Mouse (Mus musculus) embryo, embryonic 10 days (tissue): ENCODE data around the gene Prcd.
A peak's percentile ranks its signal among the peaks of the same experiment; 100 is the strongest.

ENCODE experiments used
- DNase-seq: peaks from one replicate; pipeline ENCODE4 v3.0.0-alpha.2; 2015; ENCODE audit warnings: low spot score

Gene Prcd

DNA sequence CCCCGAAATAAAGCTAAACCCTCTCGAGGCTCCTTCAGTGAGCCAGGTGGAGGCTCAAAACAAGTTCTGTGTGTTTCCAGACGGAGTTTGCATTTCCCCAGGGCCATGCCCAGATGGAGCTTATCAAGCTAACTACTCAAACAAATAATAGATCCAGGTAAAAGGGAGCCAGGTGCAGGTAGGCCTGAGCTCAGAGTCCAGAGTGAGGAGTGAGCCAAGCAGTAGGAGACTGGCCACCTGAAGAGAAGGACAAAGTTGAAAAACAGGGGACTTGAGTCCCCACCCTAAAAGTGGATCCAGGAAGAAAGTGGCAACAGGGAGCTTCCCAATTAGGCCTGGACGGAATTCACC, 40.5 kb downstream of the Prcd start:
- no peak for DNase-seq

- peak; percentile 53 for DNase-seq
Measured at GRCm38 (mm10) chr11:116694250-116695193, 41.2 kb downstream of the Prcd start.

DNA sequence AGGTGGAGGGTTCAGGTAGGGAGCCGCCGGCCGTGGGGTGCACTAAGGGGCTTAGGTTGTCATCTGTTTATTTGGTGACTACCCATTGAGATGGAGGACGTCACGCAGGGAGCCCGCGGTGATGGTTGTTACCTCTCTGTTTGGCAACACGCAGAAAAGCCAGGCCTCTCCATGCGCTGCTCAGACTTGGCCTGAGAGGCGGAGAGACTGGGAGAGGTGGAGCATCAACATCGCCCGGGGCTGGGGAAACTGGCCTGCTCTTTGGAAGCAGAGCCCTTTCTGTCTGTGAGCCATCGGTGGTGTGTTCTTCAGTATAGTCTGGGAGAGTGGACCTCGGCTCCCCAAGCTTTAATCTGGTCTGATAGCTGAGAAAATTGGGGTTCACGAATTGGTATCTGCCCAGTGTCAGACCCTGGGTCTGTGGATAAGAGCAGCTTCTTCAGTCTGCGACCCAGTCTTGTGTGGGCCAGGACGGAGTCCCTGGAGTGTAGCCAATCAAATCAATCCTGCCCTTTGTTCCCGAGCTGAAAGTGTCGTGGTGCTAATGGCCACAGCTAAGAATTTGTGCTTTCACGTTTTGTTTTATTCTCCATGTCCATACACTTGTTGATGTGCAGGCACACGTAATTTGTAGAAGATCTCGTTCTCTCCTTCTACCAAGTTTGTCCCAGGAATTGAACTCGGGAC, 42.0 kb downstream of the Prcd start:
- no peak for DNase-seq

DNA sequence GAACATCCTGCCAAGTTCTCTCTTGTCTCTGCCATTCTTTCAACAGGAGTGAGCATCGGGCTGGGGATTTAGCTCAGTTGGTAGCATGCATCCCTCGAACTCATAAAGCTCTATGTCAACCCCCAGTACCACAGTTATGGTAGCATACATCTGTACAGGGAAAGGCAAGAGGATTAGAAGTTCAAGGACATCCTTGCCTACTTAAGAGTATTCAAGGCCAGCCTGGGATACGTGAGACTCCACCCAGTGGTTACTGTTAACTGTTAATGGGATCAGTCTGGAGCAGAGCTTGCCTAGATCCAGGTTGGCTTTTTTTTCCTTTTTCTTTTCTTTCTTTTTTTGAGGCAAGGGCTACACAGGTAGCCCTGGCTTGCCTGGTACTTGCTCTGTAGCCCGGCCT, 43.1 kb downstream of the Prcd start:
- DNase-seq: no peak

DNA sequence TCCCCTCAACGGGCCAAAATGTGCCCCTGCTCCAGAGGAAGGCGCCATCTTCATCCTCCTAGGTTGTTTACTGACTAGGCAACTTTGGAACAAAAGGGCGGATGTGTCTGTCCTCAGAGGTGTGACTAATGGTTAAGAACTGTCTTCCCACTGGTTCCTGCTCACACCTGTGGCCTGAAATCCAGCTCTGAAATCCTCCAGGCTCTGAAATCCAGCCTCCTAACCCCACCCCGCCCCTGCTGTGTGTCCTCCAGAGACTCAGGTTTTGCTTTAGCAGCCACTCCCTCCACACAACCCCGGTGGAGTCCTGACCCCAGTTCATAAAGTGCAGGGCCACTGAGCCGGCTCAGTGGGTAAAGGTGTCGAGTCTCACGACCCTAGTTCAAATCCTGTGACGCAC, 44.2 kb downstream of the Prcd start:
- DNase-seq: no peak

DNA sequence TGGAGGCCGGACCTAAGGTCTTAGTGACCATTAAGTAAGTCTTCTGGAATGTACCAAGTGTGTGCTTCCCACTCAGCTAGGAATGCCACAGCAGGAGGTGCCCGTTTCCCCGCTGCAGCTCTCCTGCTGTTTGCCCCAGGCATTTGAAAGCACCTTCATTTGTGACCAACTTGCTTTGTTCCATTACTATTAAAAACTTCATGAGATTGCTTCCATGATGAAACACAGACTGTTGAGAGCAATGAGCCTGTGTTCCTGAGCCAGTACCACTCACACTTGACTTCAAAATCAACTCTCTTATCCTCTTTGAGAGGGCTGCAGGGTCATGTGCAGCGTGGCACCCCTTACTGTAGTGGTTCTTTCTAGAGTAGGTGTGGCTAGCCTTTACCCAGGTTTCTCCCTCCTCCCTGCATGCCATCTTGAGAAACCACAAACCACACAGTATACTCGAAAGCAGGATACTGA, 48.1 kb downstream of the Prcd start:
- DNase-seq: no peak

- no peak for DNase-seq
Measured at GRCm38 (mm10) chr11:116704336-116705035, 51.2 kb downstream of the Prcd start.

- DNase-seq: no peak
Measured at GRCm38 (mm10) chr11:116705204-116705608, 51.9 kb downstream of the Prcd start.

DNA sequence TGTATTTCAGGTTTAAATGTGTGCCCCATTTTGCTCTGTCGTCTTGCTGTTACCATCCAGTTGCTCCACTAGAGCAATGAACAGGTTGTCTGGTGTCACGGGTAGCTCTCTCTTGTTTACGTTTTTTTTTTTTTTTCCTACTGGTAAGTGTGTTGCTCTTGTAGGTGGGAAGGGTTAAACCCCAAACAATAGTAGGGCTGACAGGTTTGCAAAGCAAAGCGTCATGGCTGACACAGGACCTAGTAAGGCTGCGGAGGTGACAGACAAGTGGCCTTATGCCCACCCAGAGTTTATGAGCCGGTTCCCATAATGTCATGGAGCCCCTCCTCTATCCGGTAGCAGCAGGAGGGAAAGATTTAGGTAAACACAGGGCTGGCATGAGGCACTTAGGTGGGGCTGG, 53.0 kb downstream of the Prcd start:
- no peak for DNase-seq

- DNase-seq: no peak
Measured at GRCm38 (mm10) chr11:116710171-116710570, 56.8 kb downstream of the Prcd start.

- no peak for DNase-seq
Measured at GRCm38 (mm10) chr11:116710793-116711192, 57.5 kb downstream of the Prcd start.

- DNase-seq: no peak
Measured at GRCm38 (mm10) chr11:116714052-116714451, 60.7 kb downstream of the Prcd start.
